Mouse (Mus musculus): ENCODE measurements at regions not wholly inside any gene's neighbourhood (a gene's known extent, or its start where the extent isn't known, plus 50 kb on each side); places are given as distances from the start of the nearest gene placed in this dataset.

- TF ChIP-seq EP300 (IDR thresholded peaks at IDR 0.05; ENCODE audit: low read depth) (no peak), CTCF (IDR thresholded peaks at IDR 0.05; ENCODE audit: low read depth) (no peak)
Measured at GRCm38 (mm10) chr13:119177753-119178152, 250.6 kb upstream of the Paip1 start.
